Comparison of ENCODE assay signal across 8 mouse cellular contexts in the genomic region with DNA sequence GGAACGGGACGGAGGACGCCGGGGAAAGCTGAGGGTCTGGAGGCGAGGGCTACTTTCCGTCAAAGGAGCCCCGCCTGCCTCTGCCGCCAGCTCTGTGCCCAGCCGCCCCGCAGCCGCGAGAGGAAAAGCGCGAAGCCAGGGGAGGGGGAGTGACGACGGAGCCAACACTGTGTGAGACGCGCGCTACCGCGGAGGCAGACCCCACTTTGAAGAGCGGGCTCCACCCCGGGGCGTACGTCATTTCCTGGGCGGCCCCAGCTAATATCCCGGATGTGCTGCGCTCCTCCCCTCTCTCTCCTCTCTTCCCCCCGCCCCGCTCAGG. TPM values are rescaled to one million over a fixed set of nuclear protein-coding genes. Genes with fewer than 3 reads are reported as not detected.
DNase-seq lines count a peak whose midpoint lies in the region; ATAC-seq lines count a peak whose summit lies in the region.

No protein-coding gene starts in this region.

- ATAC-seq in hindbrain, embryonic 14.5 days (ENCODE audit: low FRiP score) = peak; percentile 98

- no peaks in the 10 kb centered on the region for H3K27me3 ChIP-seq in hindbrain, embryonic 14.5 days (ENCODE audit: control insufficient read depth, insufficient read depth, low read length)

- H3K4me1 ChIP-seq in hindbrain, embryonic 14.5 days (replicated peaks; ENCODE audit: control insufficient read depth, insufficient read depth, low read length) = peaks cover 13% of the 10 kb centered on the region

- H3K4me3 ChIP-seq in hindbrain, embryonic 14.5 days (replicated peaks; ENCODE audit: low read length) = peak overlapping the region; percentile 72

- peak overlapping the region; percentile 100 for H3K27ac ChIP-seq in hindbrain, embryonic 14.5 days

- H3K4me2 ChIP-seq in hindbrain, embryonic 14.5 days (replicated peaks) = peak overlapping the region; percentile 43

- peak; percentile 98 for DNase-seq in T-cell, adult 2 months (ENCODE audit: low spot score)
- peak; percentile 97 for DNase-seq in cerebellum, postnatal 14 days
- DNase-seq in frontal cortex, postnatal 25 days (ENCODE audit: low spot score in 2 of 2) = peak; percentile 91 to 92
- DNase-seq in hindbrain, embryonic 14.5 days (ENCODE audit: low spot score) = peak; percentile 99
- DNase-seq in layer of hippocampus, postnatal 25 days (ENCODE audit: extremely low spot score in 1 of 2, low spot score in 1 of 2) = peak; percentile 90 to 95
- DNase-seq in lung, postnatal 14 days = peak; percentile 96
- DNase-seq in retina, embryonic 14.5 days (ENCODE audit: low spot score) = peak; percentile 98
- DNase-seq in thymus, postnatal 36 days = peak; percentile 94 to 97

- H3K9ac ChIP-seq in hindbrain, embryonic 14.5 days = peak overlapping the region; percentile 79

- no peaks in the 10 kb centered on the region for H3K36me3 ChIP-seq in hindbrain, embryonic 14.5 days (replicated peaks; ENCODE audit: control insufficient read depth, insufficient read depth)

- WGBS in hindbrain, embryonic 14.5 days = 1% methylated on average over 16 of the region's 30 CpGs

- no peaks in the 10 kb centered on the region for H3K9me3 ChIP-seq in hindbrain, embryonic 14.5 days (ENCODE audit: control insufficient read depth, low read length)

RNA-seq across cellular contexts. Expression of a gene that starts 0.4 kb away (rescaled TPM):
- polyA plus RNA-seq in hindbrain, embryonic 14.5 days (2014; fragmentation: Nextera tagmentation; extraction: Ambion mirVana) = 27.1 and 28.6 TPM in 2 replicates
- 100 to 1,000 TPM; 111 to 138 TPM for total RNA-seq in layer of hippocampus, postnatal 25 days (2021)

Comparison
In these comparisons a context has a peak if more than half of its experiments do, and no peak if none do; other contexts are left out.
1. Peak in every context shown above with its lines: DNase-seq, ATAC-seq, H3K4me3 ChIP-seq and H3K27ac ChIP-seq.